Mouse (Mus musculus): ENCODE data around the gene L3mbtl3.
A peak's percentile ranks its signal among the peaks of the same experiment; 100 is the strongest.

The L3mbtl3 gene

GRCm38 (mm10) chr10:26375790-26376545 lies at the start of gene L3mbtl3:
Gene L3mbtl3 (minus strand): TSS chr10:26375971.
- DNase-seq (ENCODE audit: low spot score in 2 of 2): peak; percentile 63 to 81

GRCm38 (mm10) chr10:26421168-26421567 lies 45.4 kb upstream of the L3mbtl3 start:
- no peak for DNase-seq (ENCODE audit: low spot score in 2 of 2)

GRCm38 (mm10) chr10:26388656-26389055 lies 12.9 kb upstream of the L3mbtl3 start:
- DNase-seq (ENCODE audit: low spot score in 2 of 2): no peak

- no peak for DNase-seq (ENCODE audit: low spot score in 2 of 2)
Observed at GRCm38 (mm10) chr10:26377332-26377602, 1.5 kb upstream of the L3mbtl3 start.

- DNase-seq (ENCODE audit: low spot score in 2 of 2): no peak
Observed at GRCm38 (mm10) chr10:26376546-26377331, 968 bp upstream of the L3mbtl3 start.

GRCm38 (mm10) chr10:26375351-26375751 lies 420 bp downstream of the L3mbtl3 start:
- DNase-seq (ENCODE audit: low spot score in 2 of 2): peak in 1 of 2 experiments; percentile 10

GRCm38 (mm10) chr10:26374436-26375311 lies 1.1 kb downstream of the L3mbtl3 start:
- peak; percentile 38 to 55 for DNase-seq (ENCODE audit: low spot score in 2 of 2)

GRCm38 (mm10) chr10:26373951-26374435 lies 1.8 kb downstream of the L3mbtl3 start:
- DNase-seq (ENCODE audit: low spot score in 2 of 2): peak; percentile 22 to 43

- DNase-seq (ENCODE audit: low spot score in 2 of 2): peak; percentile 65 to 76
Observed at GRCm38 (mm10) chr10:26372940-26373931, 2.5 kb downstream of the L3mbtl3 start.

- DNase-seq (ENCODE audit: low spot score in 2 of 2): no peak
Observed at GRCm38 (mm10) chr10:26371416-26371815, 4.4 kb downstream of the L3mbtl3 start.

- DNase-seq (ENCODE audit: low spot score in 2 of 2): no peak
Observed at GRCm38 (mm10) chr10:26364942-26365341, 10.8 kb downstream of the L3mbtl3 start.

GRCm38 (mm10) chr10:26364326-26364856 lies 11.4 kb downstream of the L3mbtl3 start:
- no peak for DNase-seq (ENCODE audit: low spot score in 2 of 2)

- DNase-seq (ENCODE audit: low spot score in 2 of 2): no peak
Observed at GRCm38 (mm10) chr10:26363605-26364004, 12.2 kb downstream of the L3mbtl3 start.

GRCm38 (mm10) chr10:26358798-26359197 lies 17.0 kb downstream of the L3mbtl3 start:
- no peak for DNase-seq (ENCODE audit: low spot score in 2 of 2)

- DNase-seq (ENCODE audit: low spot score in 2 of 2): no peak
Observed at GRCm38 (mm10) chr10:26358231-26358630, 17.5 kb downstream of the L3mbtl3 start.

- no peak for DNase-seq (ENCODE audit: low spot score in 2 of 2)
Observed at GRCm38 (mm10) chr10:26353781-26354180, 22.0 kb downstream of the L3mbtl3 start.

- no peak for DNase-seq (ENCODE audit: low spot score in 2 of 2)
Observed at GRCm38 (mm10) chr10:26351129-26351738, 24.5 kb downstream of the L3mbtl3 start.

- no peak for DNase-seq (ENCODE audit: low spot score in 2 of 2)
Observed at GRCm38 (mm10) chr10:26350153-26350552, 25.6 kb downstream of the L3mbtl3 start.

GRCm38 (mm10) chr10:26347614-26348013 lies 28.2 kb downstream of the L3mbtl3 start:
- DNase-seq (ENCODE audit: low spot score in 2 of 2): no peak

GRCm38 (mm10) chr10:26345879-26346278 lies 29.9 kb downstream of the L3mbtl3 start:
- no peak for DNase-seq (ENCODE audit: low spot score in 2 of 2)

All from frontal cortex, postnatal 10 days (tissue).